Mouse (Mus musculus) embryo, embryonic 10 days (tissue): Measurements from ENCODE around the gene Il13ra1.

Experiments used
- DNase-seq: peaks from one replicate; pipeline ENCODE4 v3.0.0-alpha.2; 2015; ENCODE audit warnings: low spot score

Gene Il13ra1

DNA sequence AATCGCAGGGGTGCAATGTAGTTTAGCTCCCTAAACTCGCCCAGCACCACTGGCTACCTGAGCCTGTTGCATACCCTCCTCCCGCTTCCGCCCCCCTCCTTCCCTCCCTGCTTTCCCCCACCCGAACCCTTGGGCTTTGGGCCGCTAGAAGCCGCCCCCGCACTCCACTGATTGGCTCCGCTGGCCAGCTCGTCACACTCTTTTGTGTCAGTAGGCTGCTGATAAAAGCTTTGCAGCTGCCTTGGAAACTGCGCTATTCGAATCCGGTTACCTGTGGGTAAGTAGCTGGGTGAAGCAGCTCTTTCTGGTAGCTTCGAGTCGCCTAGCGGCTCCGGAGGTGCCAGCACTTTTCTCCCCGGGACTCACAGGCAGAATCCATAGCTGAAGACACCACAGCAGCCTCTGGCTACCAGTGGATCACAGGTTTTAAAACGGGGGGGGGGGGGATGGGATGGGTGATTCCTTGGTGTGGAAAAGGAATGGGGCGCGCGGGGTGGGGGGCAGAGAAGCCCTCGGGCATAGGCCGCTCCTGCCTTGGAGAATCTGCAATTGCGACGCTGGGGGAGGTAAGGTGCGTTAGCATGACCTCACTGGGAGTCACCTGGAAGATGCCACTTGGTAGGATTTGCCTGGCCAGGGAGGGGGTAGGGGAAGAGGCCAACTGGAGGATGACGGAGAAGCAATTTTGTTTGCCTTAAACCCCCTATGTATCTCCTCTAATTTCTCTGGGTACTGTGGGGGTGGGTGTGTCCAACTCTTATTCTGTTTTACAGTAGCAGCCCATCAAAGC, 84.0 kb downstream of the Il13ra1 start, which contains the start of gene Zcchc12:
Gene Zcchc12, plus strand, starts transcription at position 169 of the 790 bp plus-strand sequence.
- peak; percentile 49 for DNase-seq

DNA sequence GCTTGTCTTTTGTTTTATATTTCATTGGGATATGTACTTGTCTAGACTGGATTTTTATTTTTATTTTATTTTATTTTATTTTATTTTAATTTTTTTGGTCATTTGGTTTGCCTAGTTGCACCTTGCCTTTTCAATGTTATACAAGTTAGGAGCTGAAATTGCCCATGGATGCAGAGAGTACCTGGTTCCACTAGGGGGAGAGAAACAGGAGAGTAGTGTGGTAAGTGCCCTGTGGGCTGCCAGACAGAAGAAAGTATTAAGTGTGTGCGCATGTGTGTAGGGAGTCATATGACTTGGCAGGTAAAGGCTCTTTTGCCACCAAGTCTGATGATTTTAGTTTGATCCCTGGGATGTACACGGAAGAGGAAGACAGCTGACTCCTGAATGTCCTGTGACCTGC, 97.6 kb downstream of the Il13ra1 start:
- no peak for DNase-seq

DNA sequence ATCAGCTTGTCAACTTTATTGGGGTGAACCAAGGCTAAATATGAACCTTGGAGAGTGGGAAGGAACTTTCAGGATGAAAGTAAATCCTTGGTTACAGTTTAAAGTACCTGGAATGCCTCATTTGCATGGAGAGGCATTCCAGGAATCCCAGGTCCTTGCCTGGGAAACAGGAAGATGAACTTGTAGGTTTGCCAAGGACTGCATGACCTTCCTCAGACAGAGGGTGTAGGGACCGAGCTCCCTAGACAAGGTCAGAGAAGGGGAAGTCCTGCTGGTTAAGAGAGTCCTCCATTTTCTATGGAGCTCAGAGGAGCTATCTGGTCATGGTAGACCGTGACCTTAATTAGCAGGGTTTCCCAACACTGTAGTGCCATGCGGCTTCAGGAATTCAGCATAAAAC, 99.3 kb downstream of the Il13ra1 start:
- DNase-seq = no peak
